ENCODE assay signal across 7 mouse cellular contexts in genomic region chr7:118705101-118705961, GRCm38 (mm10). TPM values are rescaled to one million over a fixed set of nuclear protein-coding genes. Genes with fewer than 3 reads are reported as not detected.
DNase-seq lines count a peak whose midpoint lies in the region; ATAC-seq lines count a peak whose summit lies in the region.

Gene Gde1, minus strand, starts transcription at chr7:118705778.

- H3K27me3 ChIP-seq in embryonic facial prominence, embryonic 10.5 days (replicated peaks; ENCODE audit: low read depth, poor library complexity, severe bottlenecking): no peaks in the 10 kb centered on the region
- H3K27me3 ChIP-seq in limb, embryonic 10.5 days (ENCODE audit: low read depth, poor library complexity, severe bottlenecking): no peaks in the 10 kb centered on the region
- no peaks in the 10 kb centered on the region for H3K27me3 ChIP-seq in midbrain, embryonic 13.5 days

- H3K4me2 ChIP-seq in midbrain, embryonic 13.5 days (replicated peaks): peak within 1 kb of the TSS; percentile 71

- ATAC-seq in granulocyte monocyte progenitor cell, adult 5-6 weeks (replicated peaks; ENCODE audit: poor library complexity, severe bottlenecking): peak; percentile 87
- ATAC-seq in midbrain, embryonic 13.5 days: peak; percentile 96

- under 1% methylated on average over 66 of the region's 66 CpGs for WGBS in embryonic facial prominence, embryonic 10.5 days
- under 1% methylated on average over 66 of the region's 66 CpGs for WGBS in limb, embryonic 10.5 days
- under 1% methylated on average over 66 of the region's 66 CpGs for WGBS in midbrain, embryonic 13.5 days

- peak; percentile 95 for DNase-seq in adrenal gland, postnatal 10 days
- peak; percentile 95 for DNase-seq in embryonic facial prominence, embryonic 10.5 days (ENCODE audit: low spot score)
- peak; percentile 97 for DNase-seq in kidney, adult 11 months
- peak; percentile 95 for DNase-seq in limb, embryonic 10.5 days (ENCODE audit: low spot score)
- DNase-seq in spleen, adult 12 weeks (ENCODE audit: low spot score): peak; percentile 75

- H3K36me3 ChIP-seq in embryonic facial prominence, embryonic 10.5 days (replicated peaks): peaks cover 23% of the 10 kb centered on the region
- H3K36me3 ChIP-seq in limb, embryonic 10.5 days: no peaks in the 10 kb centered on the region; the same call in 1 of the 2 replicates
- peaks cover 14% of the 10 kb centered on the region; the same call in 1 of the 2 replicates for H3K36me3 ChIP-seq in midbrain, embryonic 13.5 days

- H3K9me3 ChIP-seq in embryonic facial prominence, embryonic 10.5 days: no peaks in the 10 kb centered on the region
- no peaks in the 10 kb centered on the region for H3K9me3 ChIP-seq in limb, embryonic 10.5 days (replicated peaks)
- no peaks in the 10 kb centered on the region for H3K9me3 ChIP-seq in midbrain, embryonic 13.5 days

- peaks cover 31% of the 10 kb centered on the region for H3K4me1 ChIP-seq in embryonic facial prominence, embryonic 10.5 days
- peaks cover 25% of the 10 kb centered on the region for H3K4me1 ChIP-seq in limb, embryonic 10.5 days
- H3K4me1 ChIP-seq in midbrain, embryonic 13.5 days (replicated peaks): peaks cover 37% of the 10 kb centered on the region

- H3K27ac ChIP-seq in embryonic facial prominence, embryonic 10.5 days (replicated peaks): peak within 1 kb of the TSS; percentile 91
- peak within 1 kb of the TSS; percentile 92 for H3K27ac ChIP-seq in limb, embryonic 10.5 days
- peak within 1 kb of the TSS; percentile 95 for H3K27ac ChIP-seq in midbrain, embryonic 13.5 days

- peak within 1 kb of the TSS; percentile 96 for H3K9ac ChIP-seq in midbrain, embryonic 13.5 days (replicated peaks)

- peak within 1 kb of the TSS; percentile 80 for H3K4me3 ChIP-seq in embryonic facial prominence, embryonic 10.5 days
- H3K4me3 ChIP-seq in limb, embryonic 10.5 days: peak within 1 kb of the TSS; percentile 84
- peak within 1 kb of the TSS; percentile 97 for H3K4me3 ChIP-seq in midbrain, embryonic 13.5 days (replicated peaks)

RNA-seq across cellular contexts. Expression of gene Gde1, which starts in this region (rescaled TPM):
- total RNA-seq in adrenal gland, postnatal 10 days (2021): 10 to 100 TPM; 90.1 to 93.8 TPM
- 65.1 and 68.7 TPM in 2 replicates for polyA plus RNA-seq in embryonic facial prominence, embryonic 10.5 days (2016; fragmentation: Nextera tagmentation; extraction: Ambion mirVana)
- total RNA-seq in granulocyte monocyte progenitor cell, adult 5-6 weeks (2014; fragmentation: Nextera tagmentation): 33.9 and 35.5 TPM in 2 replicates
- total RNA-seq in granulocyte monocyte progenitor cell, adult 5-6 weeks (2017): 36.2 and 37.8 TPM in 2 replicates
- polyA plus RNA-seq in limb, embryonic 10.5 days (2016; fragmentation: Nextera tagmentation; extraction: Ambion mirVana): 62.8 and 64.9 TPM in 2 replicates
- polyA plus RNA-seq in midbrain, embryonic 13.5 days (2015; fragmentation: Nextera tagmentation; extraction: Ambion mirVana): 138 and 140 TPM in 2 replicates

Comparison
In these comparisons a context has a peak if more than half of its experiments do, and no peak if none do; other contexts are left out.
1. Peak in every context shown above with its lines: DNase-seq, ATAC-seq, H3K4me3 ChIP-seq and H3K27ac ChIP-seq.